14 mouse cellular contexts compared by ENCODE assay signal in genomic region chr9:117117181-117117729, GRCm38 (mm10).
DNase-seq lines count a peak whose midpoint lies in the region; ATAC-seq and TF ChIP-seq lines count a peak whose summit lies in the region.
"Had no signal": no experiment of that assay in that cellular context is flagged by ENCODE, and none has a peak within 500 bp of the region (broad histone marks: within the 10 kb centered on the region; RNA-seq: fewer than 3 reads in every experiment).

No protein-coding gene starts in this region.

- H3K36me3 ChIP-seq in lung, embryonic 14.5 days (ENCODE audit: insufficient read depth): no peaks in the 10 kb centered on the region; the same call in 1 of the 2 replicates
- H3K36me3 ChIP-seq in heart, embryonic 12.5 days: no peaks in the 10 kb centered on the region
- H3K36me3 ChIP-seq in kidney, adult 2 months (ENCODE audit: control insufficient read depth, insufficient read depth, low read length): no peaks in the 10 kb centered on the region
- H3K36me3 ChIP-seq: forebrain, embryonic 12.5 days had no signal

- TF ChIP-seq CTCF in left cerebral cortex, adult 2 months (IDR thresholded peaks at IDR 0.05): no peak
- TF ChIP-seq CTCF in lung, embryonic 14.5 days (IDR thresholded peaks at IDR 0.05; ENCODE audit: low read depth): no peak
- TF ChIP-seq CTCF in kidney, adult 2 months (conservative IDR thresholded peaks at IDR 0.05; ENCODE audit: insufficient read depth, insufficient read length, low read depth, low read length): no peak

- intact Hi-C loops in left cerebral cortex, adult 2 months (cut with DNase I): no loop called here

- no peaks in the 10 kb centered on the region for H3K9me3 ChIP-seq in lung, embryonic 14.5 days (ENCODE audit: low read depth, low read length)
- H3K9me3 ChIP-seq in heart, embryonic 12.5 days (replicated peaks): no peaks in the 10 kb centered on the region
- H3K9me3 ChIP-seq: forebrain, embryonic 12.5 days had no signal

- peaks cover 8% of the 10 kb centered on the region for H3K4me1 ChIP-seq in lung, embryonic 14.5 days (ENCODE audit: insufficient read depth)
- peaks cover 24% of the 10 kb centered on the region for H3K4me1 ChIP-seq in heart, embryonic 12.5 days (replicated peaks)
- H3K4me1 ChIP-seq in kidney, adult 2 months (ENCODE audit: control insufficient read depth, insufficient read depth, low read length): peaks cover 5% of the 10 kb centered on the region; the same call in 1 of the 2 replicates
- H3K4me1 ChIP-seq: forebrain, embryonic 12.5 days had no signal

- no peak for TF ChIP-seq POLR2A in kidney, adult 2 months (IDR thresholded peaks at IDR 0.05; ENCODE audit: low read depth, low read length)

- no peak overlapping the region for H3K27ac ChIP-seq in left cerebral cortex, adult 2 months
- H3K27ac ChIP-seq in lung, embryonic 14.5 days (ENCODE audit: low read depth): peak overlapping the region; percentile 19; the same call in 1 of the 2 replicates
- H3K27ac ChIP-seq in heart, embryonic 12.5 days (ENCODE audit: poor library complexity, severe bottlenecking): no peak overlapping the region
- no peak overlapping the region for H3K27ac ChIP-seq in kidney, adult 2 months (ENCODE audit: insufficient read depth, low read depth, low read length)
- H3K27ac ChIP-seq: forebrain, embryonic 12.5 days had no signal

- H3K4me3 ChIP-seq in left cerebral cortex, adult 2 months: no peak overlapping the region
- no peak overlapping the region for H3K4me3 ChIP-seq in lung, embryonic 14.5 days (ENCODE audit: low read depth, low read length)
- no peak overlapping the region for H3K4me3 ChIP-seq in heart, embryonic 12.5 days
- H3K4me3 ChIP-seq in kidney, adult 2 months (ENCODE audit: insufficient read depth, low read depth, low read length): no peak overlapping the region
- H3K4me3 ChIP-seq: forebrain, embryonic 12.5 days had no signal

- no peak for ATAC-seq in lung, embryonic 14.5 days (ENCODE audit: insufficient read depth)
- no peak for ATAC-seq in heart, embryonic 12.5 days (ENCODE audit: insufficient number of reproducible peaks, low FRiP score)

- DNase-seq in cerebellum, postnatal 14 days: peak; percentile 57 to 58
- DNase-seq in cerebellum, adult 9-10 months: no peak
- DNase-seq in left cerebral cortex, adult 11 months (ENCODE audit: low spot score): peak; percentile 8
- no peak for DNase-seq in left cerebral cortex, adult 2 months (ENCODE audit: extremely low spot score in 1 of 2, low spot score in 2 of 2)
- no peak for DNase-seq in lung, embryonic 14.5 days
- DNase-seq in telencephalon, adult 2 months (ENCODE audit: low read depth, low spot score): peak; percentile 29
- no peak for DNase-seq in kidney, adult 2 months
- DNase-seq: adrenal gland, postnatal 25 days; heart, postnatal 36 days; kidney, postnatal 10 days; midbrain, embryonic 14.5 days had no signal

- no peaks in the 10 kb centered on the region for H3K27me3 ChIP-seq in lung, embryonic 14.5 days (ENCODE audit: insufficient read depth, low read length)
- H3K27me3 ChIP-seq in heart, embryonic 12.5 days (replicated peaks): no peaks in the 10 kb centered on the region
- no peaks in the 10 kb centered on the region for H3K27me3 ChIP-seq in kidney, adult 2 months (replicated peaks; ENCODE audit: control insufficient read depth, insufficient read depth, low read length)
- H3K27me3 ChIP-seq: forebrain, embryonic 12.5 days had no signal

- no peak overlapping the region for H3K4me2 ChIP-seq in lung, embryonic 14.5 days
- H3K4me2 ChIP-seq in heart, embryonic 12.5 days: no peak overlapping the region
- H3K4me2 ChIP-seq: forebrain, embryonic 12.5 days; liver, embryonic 11.5 days had no signal

- 66% methylated on average over 10 of the region's 10 CpGs for WGBS in lung, embryonic 14.5 days
- 84% methylated on average over 10 of the region's 10 CpGs for WGBS in heart, embryonic 12.5 days
- WGBS in kidney, adult 2 months: 73% methylated on average over 10 of the region's 10 CpGs

- H3K9ac ChIP-seq in lung, embryonic 14.5 days: no peak overlapping the region
- H3K9ac ChIP-seq in heart, embryonic 12.5 days: no peak overlapping the region
- H3K9ac ChIP-seq: forebrain, embryonic 12.5 days had no signal

Comparison
In these comparisons a context has a peak if more than half of its experiments do, and no peak if none do; other contexts are left out.
1. DNase-seq: peak in cerebellum, postnatal 14 days (2 of 2), left cerebral cortex, adult 11 months (single experiment) and telencephalon, adult 2 months (single experiment); none in cerebellum, adult 9-10 months (single experiment), left cerebral cortex, adult 2 months (0 of 2), lung, embryonic 14.5 days (single experiment) and kidney, adult 2 months (single experiment).